Mouse (Mus musculus) neural tube, embryonic 14.5 days (tissue): ENCODE data around the gene Gpx7. TPM values are rescaled to one million over a fixed set of nuclear protein-coding genes. Genes with fewer than 3 reads are reported as not detected.
A peak's percentile ranks its signal among the peaks of the same experiment; 100 is the strongest.

Experiments used
- ATAC-seq: fragments of 200-750 bp; cut with Nextera tagmentation; 2 replicates; pipeline ENCODE4 v1.8.0; 2017; ENCODE audit warnings: low read depth, mild to moderate bottlenecking, moderate TSS enrichment, moderate library complexity
- H3K27ac ChIP-seq: fragments of 300-500 bp; sonication (generic); 2 replicates; pipeline ENCODE4 v1.5.1; 2014; ENCODE audit warnings: low read depth, mild to moderate bottlenecking, control low read depth, low read length, moderate library complexity, mixed read lengths
- H3K27me3 ChIP-seq: fragments of 300-500 bp; sonication (generic); 2 replicates; pipeline ENCODE4 v1.6.1; 2014; ENCODE audit warnings: low read length; ENCODE audit not compliant: control insufficient read depth, insufficient read depth
- H3K36me3 ChIP-seq: fragments of 300-500 bp; sonication (generic); 2 replicates; pipeline ENCODE4 v1.6.1; 2014; ENCODE audit warnings: low read length, mixed read lengths; ENCODE audit not compliant: control insufficient read depth, insufficient read depth
- H3K4me1 ChIP-seq: fragments of 300-500 bp; sonication (generic); 2 replicates; pipeline ENCODE4 v1.6.1; 2014; ENCODE audit warnings: low read length; ENCODE audit not compliant: control insufficient read depth, insufficient read depth
- H3K4me2 ChIP-seq: fragments of 300-500 bp; sonication (generic); 2 replicates; pipeline ENCODE4 v1.6.1; 2014; ENCODE audit warnings: mild to moderate bottlenecking, low read depth, low read length, control low read depth
- H3K4me3 ChIP-seq: fragments of 300-500 bp; sonication (generic); 2 replicates; pipeline ENCODE4 v1.5.1; 2014; ENCODE audit warnings: low read depth, low read length, control low read depth, mixed read lengths
- H3K9ac ChIP-seq: fragments of 300-500 bp; sonication (generic); replicated peaks from 2 replicates; pipeline ENCODE4 v1.6.1; 2014; ENCODE audit warnings: low read depth, mild to moderate bottlenecking, control low read depth, low read length, mixed read lengths
- H3K9me3 ChIP-seq: fragments of 300-500 bp; sonication (generic); 2 replicates; pipeline ENCODE4 v1.6.1; 2016; ENCODE audit warnings: low read length; ENCODE audit not compliant: control insufficient read depth
- WGBS: fragments of 180-500 bp; shearing (Covaris S2); extraction: QIAGEN DNeasy Blood & Tissue Kit; methylation state at CpG from one replicate; pipeline ENCODE4 v1.1.7; 2014; 5-methylcytosine and 5-hydroxymethylcytosine counted together
- polyA plus RNA-seq: library from polyadenylated mRNA; unstranded; fragments of >200 nt; fragmentation: Nextera tagmentation; extraction: Ambion mirVana; gene quantifications from 2 replicates; pipeline ENCODE4 v1.2.1, GENCODE M21; 2014

Gene Gpx7
- 21.7 and 37.4 TPM in 2 replicates for polyA plus RNA-seq

- H3K27ac ChIP-seq: peak within 1 kb of the TSS; percentile 67
- peak; percentile 31 for ATAC-seq
Observed at GRCm38 (mm10) chr4:108406861-108407401, at the start of gene Gpx7. TSS of gene Gpx7 (minus strand) at chr4:108406961.

GRCm38 (mm10) chr4:108456028-108456427 lies 49.3 kb upstream of the Gpx7 start:
- Histone ChIP-seq H3K27me3 (no peaks in the 10 kb centered on the region), H3K4me2 (no peak overlapping the region), H3K9me3 (no peaks in the 10 kb centered on the region), H3K4me1 (peaks cover 5% of the 10 kb centered on the region), H3K9ac (no peak overlapping the region), H3K36me3 (no peaks in the 10 kb centered on the region), H3K27ac (no peak overlapping the region), H3K4me3 (no peak overlapping the region)
- ATAC-seq: no peak
- 93% methylated on average over 2 of the region's 2 CpGs for WGBS

More at GRCm38 (mm10) chr4:108406861-108407401, at the start of gene Gpx7:
- Histone ChIP-seq H3K4me2 (peak within 1 kb of the TSS; percentile 83), H3K27me3 (no peaks in the 10 kb centered on the region), H3K36me3 (no peaks in the 10 kb centered on the region), H3K4me3 (peak within 1 kb of the TSS; percentile 44), H3K9me3 (no peaks in the 10 kb centered on the region), H3K4me1 (peaks cover 6% of the 10 kb centered on the region; the same call in 1 of the 2 replicates), H3K9ac (peak within 1 kb of the TSS; percentile 72)
- WGBS: 9% methylated on average over 15 of the region's 15 CpGs

GRCm38 (mm10) chr4:108448091-108448490 lies 41.3 kb upstream of the Gpx7 start:
- ATAC-seq: no peak
- no peaks in the 10 kb centered on the region for H3K27me3 ChIP-seq
- no peak overlapping the region for H3K4me2 ChIP-seq
- no peak overlapping the region for H3K27ac ChIP-seq
- H3K4me1 ChIP-seq: no peaks in the 10 kb centered on the region
- WGBS: 80% methylated on average over 7 of the region's 7 CpGs
- H3K9ac ChIP-seq: no peak overlapping the region
- H3K4me3 ChIP-seq: no peak overlapping the region
- H3K9me3 ChIP-seq: no peaks in the 10 kb centered on the region
- H3K36me3 ChIP-seq: no peaks in the 10 kb centered on the region

GRCm38 (mm10) chr4:108438082-108438840 lies 31.5 kb upstream of the Gpx7 start:
- Histone ChIP-seq H3K27me3 (no peaks in the 10 kb centered on the region), H3K9me3 (no peaks in the 10 kb centered on the region), H3K27ac (no peak overlapping the region), H3K4me1 (0 out of 2 replicates have a peak, but pooled peaks cover 2% of the 10 kb centered on the region), H3K4me2 (no peak overlapping the region), H3K9ac (no peak overlapping the region), H3K36me3 (no peaks in the 10 kb centered on the region), H3K4me3 (no peak overlapping the region)
- ATAC-seq: no peak
- 48% methylated on average over 6 of the region's 6 CpGs for WGBS

- Histone ChIP-seq H3K27me3 (no peaks in the 10 kb centered on the region), H3K27ac (no peak overlapping the region), H3K4me3 (no peak overlapping the region), H3K4me2 (no peak overlapping the region), H3K4me1 (peaks cover 11% of the 10 kb centered on the region), H3K36me3 (no peaks in the 10 kb centered on the region), H3K9me3 (no peaks in the 10 kb centered on the region), H3K9ac (no peak overlapping the region)
- WGBS: 67% methylated on average over 1 of the region's 1 CpGs
- no peak for ATAC-seq
Observed at GRCm38 (mm10) chr4:108436225-108436624, 29.5 kb upstream of the Gpx7 start.

GRCm38 (mm10) chr4:108435646-108436045 lies 28.9 kb upstream of the Gpx7 start:
- H3K4me2 ChIP-seq: no peak overlapping the region
- H3K4me1 ChIP-seq: peaks cover 17% of the 10 kb centered on the region
- no peaks in the 10 kb centered on the region for H3K27me3 ChIP-seq
- H3K27ac ChIP-seq: no peak overlapping the region
- no peak overlapping the region for H3K9ac ChIP-seq
- no peak for ATAC-seq
- 71% methylated on average over 3 of the region's 3 CpGs for WGBS
- no peaks in the 10 kb centered on the region for H3K36me3 ChIP-seq
- H3K4me3 ChIP-seq: no peak overlapping the region
- H3K9me3 ChIP-seq: no peaks in the 10 kb centered on the region

- H3K27me3 ChIP-seq: no peaks in the 10 kb centered on the region
- no peak for ATAC-seq
- H3K4me3 ChIP-seq: no peak overlapping the region
- no peak overlapping the region for H3K27ac ChIP-seq
- H3K36me3 ChIP-seq: no peaks in the 10 kb centered on the region
- peaks cover 17% of the 10 kb centered on the region for H3K4me1 ChIP-seq
- 96% methylated on average over 3 of the region's 3 CpGs for WGBS
- H3K9me3 ChIP-seq: no peaks in the 10 kb centered on the region
- no peak overlapping the region for H3K4me2 ChIP-seq
- no peak overlapping the region for H3K9ac ChIP-seq
Observed at GRCm38 (mm10) chr4:108434781-108435180, 28.0 kb upstream of the Gpx7 start.

- ATAC-seq: no peak
Observed at GRCm38 (mm10) chr4:108434221-108434620, 27.5 kb upstream of the Gpx7 start.

GRCm38 (mm10) chr4:108433341-108433740 lies 26.6 kb upstream of the Gpx7 start:
- Histone ChIP-seq H3K4me1 (peaks cover 17% of the 10 kb centered on the region), H3K9ac (no peak overlapping the region), H3K27ac (no peak overlapping the region), H3K27me3 (no peaks in the 10 kb centered on the region), H3K36me3 (no peaks in the 10 kb centered on the region), H3K4me2 (no peak overlapping the region), H3K9me3 (no peaks in the 10 kb centered on the region), H3K4me3 (no peak overlapping the region)
- ATAC-seq: no peak
- 12% methylated on average over 6 of the region's 6 CpGs for WGBS

More at GRCm38 (mm10) chr4:108434221-108434620, 27.5 kb upstream of the Gpx7 start:
- H3K4me1 ChIP-seq: peaks cover 17% of the 10 kb centered on the region
- no peaks in the 10 kb centered on the region for H3K27me3 ChIP-seq
- WGBS: 87% methylated on average over 4 of the region's 4 CpGs
- no peak overlapping the region for H3K4me3 ChIP-seq
- no peak overlapping the region for H3K9ac ChIP-seq
- no peaks in the 10 kb centered on the region for H3K36me3 ChIP-seq
- H3K9me3 ChIP-seq: no peaks in the 10 kb centered on the region
- H3K4me2 ChIP-seq: no peak overlapping the region
- no peak overlapping the region for H3K27ac ChIP-seq
